Mouse (Mus musculus) CH12.LX (cell line): Measurements from ENCODE around the gene Dip2b.

Experiments used
- BHLHE40 ChIP-seq: IDR thresholded peaks from 2 replicates; pipeline ENCODE4 v1.6.1; 2011; ENCODE audit warnings: mild to moderate bottlenecking, low read depth, low read length, improper control_type of control experiment
- CTCF ChIP-seq, 2 experiments: IDR thresholded peaks in 1 of 2; conservative IDR thresholded peaks in 1 of 2; 2 replicates each; pipeline ENCODE4 v1.5.1; 2011 to 2012; ENCODE audit warnings: low read depth in 2 of 2, low read length in 2 of 2, improper control_type of control experiment in 1 of 2, inconsistent platforms in 1 of 2, mild to moderate bottlenecking in 1 of 2, moderate library complexity in 1 of 2
- ETS1 ChIP-seq: conservative IDR thresholded peaks from 2 replicates; pipeline ENCODE4 v1.6.1; 2012; ENCODE audit warnings: low read depth, mild to moderate bottlenecking, inconsistent platforms, low read length, improper control_type of control experiment, moderate library complexity
- MAFK ChIP-seq: IDR thresholded peaks from 2 replicates; pipeline ENCODE4 v1.6.1; 2011; ENCODE audit warnings: low read length, improper control_type of control experiment; ENCODE audit not compliant: insufficient replicate concordance
- MAX ChIP-seq: IDR thresholded peaks from 2 replicates; pipeline ENCODE4 v1.6.1; 2011; ENCODE audit warnings: low read length, improper control_type of control experiment
- NELFE ChIP-seq: IDR thresholded peaks from 2 replicates; pipeline ENCODE4 v1.6.1; 2011; ENCODE audit warnings: low read depth, low read length, improper control_type of control experiment
- POLR2A ChIP-seq: IDR thresholded peaks from 2 replicates; pipeline ENCODE4 v1.6.1; 2011; ENCODE audit warnings: low read depth, mild to moderate bottlenecking, improper control_type of control experiment, low read length
- RCOR1 ChIP-seq: conservative IDR thresholded peaks from 2 replicates; pipeline ENCODE4 v1.6.1; 2012; ENCODE audit warnings: low read depth, mild to moderate bottlenecking, inconsistent platforms, low read length, improper control_type of control experiment
- SIN3A ChIP-seq: IDR thresholded peaks from 2 replicates; pipeline ENCODE4 v1.6.1; 2012; ENCODE audit warnings: low read length, improper control_type of control experiment, inconsistent platforms
- TBP ChIP-seq: conservative IDR thresholded peaks from 2 replicates; pipeline ENCODE4 v1.6.1; 2011; ENCODE audit warnings: low read depth, low read length, improper control_type of control experiment
- USF2 ChIP-seq: conservative IDR thresholded peaks from 2 replicates; pipeline ENCODE4 v1.6.1; 2011; ENCODE audit warnings: low read depth, low read length, improper control_type of control experiment
- ZC3H11A ChIP-seq: IDR thresholded peaks from 2 replicates; pipeline ENCODE4 v1.6.1; 2012; ENCODE audit warnings: low read depth, mild to moderate bottlenecking, inconsistent platforms, low read length, improper control_type of control experiment
- ZMIZ1 ChIP-seq: IDR thresholded peaks from 2 replicates; pipeline ENCODE4 v1.6.1; 2012; ENCODE audit warnings: low read depth, mild to moderate bottlenecking, inconsistent platforms, low read length, improper control_type of control experiment

DNA sequence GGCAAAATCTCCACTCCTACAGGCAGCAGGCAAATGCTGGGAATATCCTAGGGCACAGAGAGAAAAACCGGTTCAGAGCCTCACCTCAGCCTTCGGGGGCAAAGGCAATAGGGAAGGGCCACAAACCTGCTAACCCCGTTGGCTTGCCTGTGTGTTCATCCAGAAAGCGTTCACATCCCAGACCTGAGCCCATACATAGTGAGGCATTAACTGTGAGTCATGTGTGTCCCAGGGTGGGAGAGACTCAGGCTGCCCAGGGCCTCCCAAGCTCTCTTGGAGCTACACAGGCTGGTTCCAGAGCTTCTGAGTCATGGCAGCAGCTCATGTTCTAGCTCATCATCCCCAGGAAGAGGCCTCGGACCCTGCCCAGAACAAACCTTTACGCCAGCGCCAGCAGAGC, 49.6 kb downstream of the Dip2b start:
- TF ChIP-seq USF2 (no peak), SIN3A (no peak), ETS1 (no peak), BHLHE40 (no peak), NELFE (no peak), ZMIZ1 (no peak), CTCF (conservative IDR thresholded peaks at IDR 0.05 in 1 of 2, IDR thresholded peaks at IDR 0.05 in 1 of 2; ENCODE audit: low read depth in 2 of 2, low read length in 2 of 2) (no peak), MAFK (no peak), POLR2A (no peak), MAX (no peak), ZC3H11A (no peak), RCOR1 (no peak), TBP (no peak)
